Mouse (Mus musculus) ES-E14 (cell line): ENCODE results near the gene Doc2g. TPM values are rescaled to one million over a fixed set of nuclear protein-coding genes. Genes with fewer than 3 reads are reported as not detected.
"Not testable (repeated sequence)": the region's sequence is repeated elsewhere in the genome, so short reads cannot be mapped to it uniquely, and the experiment has no call there.

Source experiments
- DNase-seq: peaks from one replicate; pipeline ENCODE4 v3.0.0-alpha.2; 2013; ENCODE audit warnings: low read depth, low spot score
- H3K27ac ChIP-seq: 2 replicates; pipeline ENCODE4 v1.5.1; 2012; ENCODE audit warnings: low read depth, mild to moderate bottlenecking, low read length, moderate library complexity, mixed read lengths; ENCODE audit not compliant: poor library complexity, insufficient read depth, severe bottlenecking
- H3K36me3 ChIP-seq: 2 replicates; pipeline ENCODE4 v1.6.1; 2012; ENCODE audit warnings: mild to moderate bottlenecking, low read length, moderate library complexity, mixed read lengths; ENCODE audit not compliant: control insufficient read depth, poor library complexity, insufficient read depth, severe bottlenecking
- H3K4me1 ChIP-seq, 2 experiments: fragments of 150-350 bp in 1 of 2; sonication (generic) in 1 of 2; 2 replicates each; pipeline ENCODE4 v1.6.1; 2012; ENCODE audit warnings: low read length in 2 of 2, mild to moderate bottlenecking in 1 of 2, mixed read lengths in 1 of 2; ENCODE audit not compliant: control insufficient read depth in 2 of 2, insufficient read depth in 2 of 2, poor library complexity in 1 of 2
- H3K4me3 ChIP-seq, 2 experiments: fragments of 150-350 bp in 1 of 2; sonication (generic) in 1 of 2; 2 replicates each; pipeline ENCODE4 v1.5.1; 2012; ENCODE audit warnings: low read length in 2 of 2, low read depth in 1 of 2, mild to moderate bottlenecking in 1 of 2, mixed read lengths in 1 of 2; ENCODE audit not compliant: insufficient read depth in 1 of 2, poor library complexity in 1 of 2, severe bottlenecking in 1 of 2
- H3K9ac ChIP-seq: 2 replicates; pipeline ENCODE4 v1.6.1; 2012; ENCODE audit warnings: low read depth, mild to moderate bottlenecking, low read length, mixed read lengths; ENCODE audit not compliant: poor library complexity, insufficient read depth, severe bottlenecking
- H3K9me3 ChIP-seq: fragments of 150-350 bp; sonication (generic); 2 replicates; pipeline ENCODE4 v1.6.1; 2012; ENCODE audit warnings: low read depth, mild to moderate bottlenecking, low read length; ENCODE audit not compliant: control insufficient read depth, insufficient read depth
- CHD2 ChIP-seq: IDR thresholded peaks from 2 replicates; pipeline ENCODE4 v1.6.1; 2014; ENCODE audit warnings: mild to moderate bottlenecking, low read depth, low read length, inconsistent platforms
- HCFC1 ChIP-seq: IDR thresholded peaks from 2 replicates; pipeline ENCODE4 v1.6.1; 2012; ENCODE audit warnings: low read length, inconsistent platforms, borderline replicate concordance; ENCODE audit not compliant: insufficient read depth
- MAFK ChIP-seq: IDR thresholded peaks from 2 replicates; pipeline ENCODE4 v1.6.1; 2014; ENCODE audit warnings: mild to moderate bottlenecking, low read depth, low read length, inconsistent platforms; ENCODE audit not compliant: insufficient read depth
- ZC3H11A ChIP-seq: IDR thresholded peaks from 2 replicates; pipeline ENCODE4 v1.6.1; 2012; ENCODE audit warnings: low read depth, mild to moderate bottlenecking, inconsistent platforms, low read length, borderline replicate concordance
- ZNF384 ChIP-seq: IDR thresholded peaks from 2 replicates; pipeline ENCODE4 v1.6.1; 2012; ENCODE audit warnings: low read depth, low read length, inconsistent platforms
- in situ Hi-C, 2 experiments: fragments of 600-800 bp; cut with MboI; formaldehyde crosslinking; loops; one replicate each; pipeline ENCODE4 v1.15.1; 2025; ENCODE audit warnings: low sequenced_read_pairs in 2 of 2, inconsistent platforms in 1 of 2; ENCODE audit not compliant: unreplicated experiment in 2 of 2
- total RNA-seq: library from RNA; depleted of rRNA; stranded (reverse); fragments of 300-350 nt; gene quantifications from 2 replicates; pipeline ENCODE4 v1.2.3, GENCODE M21; 2012

Gene Doc2g
- total RNA-seq, 1 experiment, result 4.6 TPM

DNA sequence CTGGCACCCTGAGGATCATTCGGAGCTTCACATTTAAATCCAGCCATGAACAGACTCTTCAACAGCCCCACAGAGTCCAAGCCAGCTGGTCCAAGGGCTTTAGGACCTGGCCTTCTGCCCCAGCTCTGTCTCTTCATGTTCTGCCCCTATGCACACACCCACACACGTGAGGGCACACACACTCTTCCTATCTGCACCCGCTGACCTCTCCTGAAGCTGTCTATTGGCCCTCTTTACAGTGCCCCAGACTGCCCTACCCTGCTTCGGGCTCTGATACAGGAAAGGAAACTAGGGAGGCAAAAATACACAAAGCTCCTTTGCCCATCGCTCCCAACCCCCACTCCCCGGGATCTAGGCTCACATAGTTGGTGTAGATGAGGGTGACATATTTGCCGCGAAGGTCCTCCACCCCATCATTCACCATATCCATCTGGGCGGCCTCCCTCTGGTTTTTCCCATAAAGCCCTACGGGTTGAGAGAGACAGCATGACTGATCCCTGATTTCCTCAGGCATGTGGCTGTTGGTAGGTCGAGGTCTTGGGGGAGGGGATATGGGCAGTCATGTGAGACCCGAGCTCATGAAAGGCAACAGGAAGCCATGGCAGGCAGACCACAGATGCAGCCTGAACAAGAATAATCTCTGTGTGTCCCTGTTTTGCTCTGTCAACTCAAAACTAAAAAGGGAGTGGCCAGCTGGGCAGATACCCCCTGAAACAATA is 33.4 kb downstream of the Doc2g start:
- no peak for TF ChIP-seq ZC3H11A
- TF ChIP-seq HCFC1, result no peak
- TF ChIP-seq MAFK, result no peak
- H3K27ac ChIP-seq, result no peak overlapping the region
- H3K9ac ChIP-seq, result no peak overlapping the region
- DNase-seq, result no peak
- in situ Hi-C loops, result no loop called here
- no peak overlapping the region for H3K4me3 ChIP-seq
- H3K9me3 ChIP-seq, result no peaks in the 10 kb centered on the region
- peaks cover 0 to 7% of the 10 kb centered on the region in 2 experiments; a peak in 2 of 4 replicates for H3K4me1 ChIP-seq
- peaks cover 6% of the 10 kb centered on the region; the same call in 1 of the 2 replicates for H3K36me3 ChIP-seq

DNA sequence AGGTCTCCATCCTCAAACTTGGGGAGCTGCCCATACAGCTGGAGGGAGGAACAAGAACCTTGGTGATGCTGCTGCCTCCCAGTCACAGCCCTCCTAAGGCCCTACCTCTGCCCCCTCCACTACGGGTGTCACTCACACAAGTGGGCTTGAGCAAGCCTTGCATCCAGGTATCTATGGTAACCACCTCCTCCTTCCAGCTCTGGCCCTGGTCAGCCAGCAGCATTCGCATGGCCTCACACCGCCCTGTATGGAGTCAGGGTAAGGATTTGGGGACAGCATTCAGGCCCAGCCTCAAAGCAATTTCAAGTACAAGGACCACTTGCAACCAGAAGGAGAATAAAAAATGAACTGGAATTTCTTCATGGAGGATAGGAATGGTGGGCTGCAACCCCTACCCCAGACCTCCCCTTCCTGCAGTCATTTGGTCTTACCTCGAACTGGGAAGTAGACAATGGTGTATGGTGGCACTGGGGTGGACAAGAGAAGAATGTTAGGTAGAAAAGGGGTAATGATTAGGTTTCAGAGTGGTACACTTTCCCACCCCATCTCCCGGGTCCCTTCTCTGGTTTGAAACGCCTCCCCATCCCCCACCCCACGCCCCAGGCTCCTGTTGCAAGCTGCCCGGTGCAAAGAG is 34.2 kb downstream of the Doc2g start:
- H3K36me3 ChIP-seq, H3K9me3 ChIP-seq, H3K4me1 ChIP-seq, DNase-seq, H3K27ac ChIP-seq, in situ Hi-C loops: not testable (repeated sequence)
- Histone ChIP-seq H3K9ac (peak overlapping the region; percentile 82), H3K4me3 (peak overlapping the region; percentile 80)

DNA sequence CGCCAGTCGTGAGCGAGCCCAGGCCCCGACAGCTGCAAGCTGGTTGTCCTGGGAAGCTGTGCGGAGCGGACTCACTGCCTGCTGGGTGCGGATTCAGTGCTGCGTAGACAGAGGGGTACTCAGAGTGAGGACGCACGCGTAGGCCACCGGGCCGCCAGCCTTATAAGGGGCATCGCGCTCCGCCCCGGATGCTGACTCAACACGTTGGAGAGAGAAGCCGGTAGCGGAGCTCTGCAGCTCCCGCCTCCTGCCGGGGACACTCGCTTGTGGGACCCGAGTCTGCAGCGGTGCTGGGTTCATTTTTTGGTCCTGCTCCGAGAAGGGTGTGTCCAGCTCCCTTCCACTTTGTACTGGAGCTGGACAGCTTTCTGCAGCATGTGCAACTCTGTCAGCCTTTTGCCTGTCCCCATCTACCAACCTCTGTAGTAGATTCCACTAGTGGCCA is 34.7 kb downstream of the Doc2g start, which contains the start of gene Gstp1:
TSS of gene Gstp1 (minus strand) at position 198 of the 445 bp plus-strand sequence.
- no peak for DNase-seq
- Histone ChIP-seq H3K9ac (peak within 1 kb of the TSS; percentile 82), H3K36me3 (peaks cover 6% of the 10 kb centered on the region; the same call in 1 of the 2 replicates), H3K27ac (no peak within 1 kb of the TSS; the same call in 1 of the 2 replicates), H3K4me1 (peaks cover 3 to 9% of the 10 kb centered on the region in 2 experiments; a peak in 3 of 4 replicates), H3K4me3 (peak within 1 kb of the TSS; percentile 80), H3K9me3 (no peaks in the 10 kb centered on the region)
- no peak for TF ChIP-seq HCFC1
- no peak for TF ChIP-seq ZC3H11A
- TF ChIP-seq CHD2, result no peak
- TF ChIP-seq MAFK, result peak; percentile 86
- TF ChIP-seq ZNF384, result no peak
- in situ Hi-C loops, result no loop called here

DNA sequence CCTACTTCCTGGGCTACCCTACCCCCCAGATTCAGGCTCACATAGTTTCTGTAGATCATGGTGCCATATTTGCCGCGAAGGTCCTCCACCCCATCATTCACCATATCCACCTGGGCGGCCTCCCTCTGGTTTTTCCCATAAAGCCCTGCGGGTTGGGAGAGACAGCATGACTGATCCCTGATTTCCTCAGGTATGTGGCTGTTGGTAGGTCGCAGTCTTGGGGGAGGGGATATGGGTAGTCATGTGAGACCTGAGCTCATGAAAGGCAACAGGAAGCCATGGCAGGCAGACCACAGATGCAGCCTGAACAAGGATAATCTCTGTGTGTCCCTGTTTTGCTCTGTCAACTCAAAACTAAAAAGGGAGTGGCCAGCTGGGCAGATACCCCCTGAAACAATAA is 37.8 kb downstream of the Doc2g start:
- DNase-seq, H3K27ac ChIP-seq, H3K9me3 ChIP-seq, H3K4me1 ChIP-seq, in situ Hi-C loops, H3K4me3 ChIP-seq, H3K36me3 ChIP-seq, H3K9ac ChIP-seq: not testable (repeated sequence)

DNA sequence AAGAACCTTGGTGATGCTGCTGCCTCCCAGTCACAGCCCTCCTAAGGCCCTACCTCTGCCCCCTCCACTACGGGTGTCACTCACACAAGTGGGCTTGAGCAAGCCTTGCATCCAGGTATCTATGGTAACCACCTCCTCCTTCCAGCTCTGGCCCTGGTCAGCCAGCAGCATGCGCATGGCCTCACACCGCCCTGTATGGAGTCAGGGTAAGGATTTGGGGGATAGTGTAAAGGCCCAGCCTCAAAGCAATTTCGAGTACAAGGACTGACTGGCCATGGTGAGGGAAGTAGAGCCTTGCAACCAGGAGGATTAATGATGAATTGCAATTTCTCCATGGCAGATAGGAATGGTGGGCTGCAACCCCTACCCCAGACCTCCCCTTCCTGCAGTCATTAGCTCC is 38.4 kb downstream of the Doc2g start:
- H3K4me1 ChIP-seq, in situ Hi-C loops, H3K36me3 ChIP-seq, H3K9me3 ChIP-seq, DNase-seq, H3K27ac ChIP-seq: not testable (repeated sequence)
- Histone ChIP-seq H3K9ac (peak overlapping the region; percentile 32), H3K4me3 (peak overlapping the region; percentile 60 to 70)
